Mouse (Mus musculus): ENCODE results near the gene L1cam.

DNA sequence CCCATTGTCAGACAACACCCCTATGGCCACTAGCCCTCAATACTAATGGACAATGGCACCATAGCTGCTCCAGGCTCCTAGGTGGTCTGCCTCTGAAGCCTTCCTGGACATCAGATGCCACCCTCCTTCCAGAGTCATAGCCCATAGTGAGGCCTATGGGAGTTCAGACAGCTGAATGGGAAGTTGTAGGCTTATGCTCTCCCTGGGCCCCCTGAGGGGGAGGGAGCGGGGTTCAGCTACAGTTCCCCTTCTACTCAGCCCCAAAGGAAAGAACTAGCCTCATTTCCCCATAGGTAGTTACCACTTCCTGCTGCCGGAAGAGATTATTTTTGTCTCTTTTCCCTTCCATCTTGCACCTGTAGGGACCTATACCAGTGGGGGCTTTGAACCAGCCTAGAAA is 15.7 kb upstream of the L1cam start:
- TF ChIP-seq POLR2A (IDR thresholded peaks at IDR 0.05; ENCODE audit: borderline replicate concordance, extremely low read depth, low read depth, low read length) (no peak), CTCF (IDR thresholded peaks at IDR 0.05; ENCODE audit: insufficient read depth, low read length) (no peak)

Data from lung, adult 2 months (tissue).